13 mouse cellular contexts compared by ENCODE assay signal in the genomic region with DNA sequence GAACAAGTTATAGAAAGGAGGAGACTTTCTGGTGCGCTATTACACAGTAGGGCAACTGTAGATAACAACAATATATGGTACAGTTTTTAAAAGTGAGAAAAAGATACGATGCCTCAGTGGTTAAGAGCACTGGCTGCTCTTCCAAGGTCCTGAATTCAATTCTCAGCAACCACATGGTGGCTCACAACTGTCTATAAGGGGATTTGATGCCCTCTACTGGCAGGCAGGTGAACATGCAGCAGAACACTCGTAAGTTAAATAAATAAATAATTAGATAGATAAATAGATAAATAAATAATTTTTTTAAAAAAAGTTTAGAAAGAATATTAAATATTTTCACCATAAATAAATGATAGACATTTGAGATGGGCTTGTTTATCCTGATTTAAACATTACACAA. TPM values are rescaled to one million over a fixed set of nuclear protein-coding genes. Genes with fewer than 3 reads are reported as not detected.
DNase-seq lines count a peak whose midpoint lies in the region; TF ChIP-seq lines count a peak whose summit lies in the region.
"Had no signal": no experiment of that assay in that cellular context is flagged by ENCODE, and none has a peak within 500 bp of the region (broad histone marks: within the 10 kb centered on the region; RNA-seq: fewer than 3 reads in every experiment).

No protein-coding gene starts in this region.

- no peaks in the 10 kb centered on the region for H3K36me3 ChIP-seq in kidney, adult 2 months (ENCODE audit: control insufficient read depth, insufficient read depth, low read length)

- H3K4me3 ChIP-seq in kidney, adult 2 months (ENCODE audit: insufficient read depth, low read depth, low read length) = no peak overlapping the region

- DNase-seq in kidney, adult 2 months = peak; percentile 1
- DNase-seq in kidney, postnatal 10 days = no peak
- DNase-seq in thymus, postnatal 14 days = peak; percentile 18
- DNase-seq in thymus, postnatal 25 days = no peak
- DNase-seq in c-Kit-positive CD71-negative TER-119-negative erythroid progenitor cells, embryonic 14.5 days (ENCODE audit: low read depth) = peak; percentile 5
- no peak for DNase-seq in ovary, adult 18-20 months (ENCODE audit: low spot score)
- no peak for DNase-seq in neural tube, embryonic 10.5 days (ENCODE audit: extremely low spot score, low spot score)
- DNase-seq: kidney, postnatal 25 days; left cerebral cortex, postnatal 4 days; lung, postnatal 36 days had no signal

- no peaks in the 10 kb centered on the region for H3K27me3 ChIP-seq in kidney, adult 2 months (replicated peaks; ENCODE audit: control insufficient read depth, insufficient read depth, low read length)

- no peaks in the 10 kb centered on the region for H3K4me1 ChIP-seq in kidney, adult 2 months (ENCODE audit: control insufficient read depth, insufficient read depth, low read length)

- TF ChIP-seq CTCF in kidney, adult 2 months (conservative IDR thresholded peaks at IDR 0.05; ENCODE audit: insufficient read depth, insufficient read length, low read depth, low read length) = peak; percentile 21; the same call in 1 of the 2 replicates

- H3K27ac ChIP-seq in kidney, adult 2 months (ENCODE audit: insufficient read depth, low read depth, low read length) = no peak overlapping the region

- no peak for TF ChIP-seq POLR2A in kidney, adult 2 months (IDR thresholded peaks at IDR 0.05; ENCODE audit: low read depth, low read length)

- WGBS in kidney, adult 2 months = 74% methylated on average over 3 of the region's 3 CpGs

RNA-seq across cellular contexts. Expression of a gene that starts 27.5 kb away (rescaled TPM):
- 5.3 and 5.7 TPM in 2 replicates for polyA plus RNA-seq in kidney, adult 2 months (2012; rRNA removed)

RNA-seq across cellular contexts. Expression of a gene that starts 29.6 kb away (rescaled TPM):
- 0.22 and 0.29 TPM in 2 replicates for polyA plus RNA-seq in kidney, adult 2 months (2012; rRNA removed)
- polyA plus RNA-seq: brain, embryonic 14.5 days; hindbrain, embryonic 11.5 days; stomach, embryonic 14.5 days had no signal

Comparison
In these comparisons a context has a peak if more than half of its experiments do, and no peak if none do; other contexts are left out.
1. DNase-seq: peak in kidney, adult 2 months (single experiment), thymus, postnatal 14 days (single experiment) and c-Kit-positive CD71-negative TER-119-negative erythroid progenitor cells, embryonic 14.5 days (single experiment); none in kidney, postnatal 10 days (single experiment), thymus, postnatal 25 days (single experiment), ovary, adult 18-20 months (single experiment) and neural tube, embryonic 10.5 days (single experiment).